Mouse (Mus musculus): ENCODE measurements at regions not wholly inside any gene's neighbourhood (a gene's known extent, or its start where the extent isn't known, plus 50 kb on each side); places are given as distances from the start of the nearest gene placed in this dataset.

DNA sequence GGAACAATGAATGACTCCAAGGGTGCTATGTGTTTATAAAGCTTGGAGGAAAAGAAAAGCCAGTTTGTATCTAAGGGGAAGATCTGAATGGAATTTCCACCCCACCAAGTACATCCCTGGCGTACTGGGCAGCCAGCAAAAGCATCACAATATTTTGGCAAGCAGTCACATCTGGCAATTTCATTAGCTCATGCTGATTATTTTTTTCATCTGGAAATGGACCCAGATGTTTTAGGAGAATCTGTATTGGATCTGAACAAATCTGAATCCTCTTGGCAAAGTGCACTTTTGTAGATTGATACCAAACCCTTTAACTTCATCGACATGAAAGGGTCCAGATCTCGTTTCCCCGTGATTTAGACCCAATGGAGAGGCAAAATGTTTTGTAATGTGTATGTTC is 207.1 kb downstream of the Epha4 start:
- no peak for TF ChIP-seq CTCF (IDR thresholded peaks at IDR 0.05; ENCODE audit: insufficient read depth, low read depth, low read length)
- no peak for TF ChIP-seq POLR2A (IDR thresholded peaks at IDR 0.05; ENCODE audit: insufficient read depth, low read depth, low read length)

Measured in olfactory bulb, adult 2 months (tissue).